Comparison of ENCODE assay signal across 8 mouse cellular contexts in the genomic region with DNA sequence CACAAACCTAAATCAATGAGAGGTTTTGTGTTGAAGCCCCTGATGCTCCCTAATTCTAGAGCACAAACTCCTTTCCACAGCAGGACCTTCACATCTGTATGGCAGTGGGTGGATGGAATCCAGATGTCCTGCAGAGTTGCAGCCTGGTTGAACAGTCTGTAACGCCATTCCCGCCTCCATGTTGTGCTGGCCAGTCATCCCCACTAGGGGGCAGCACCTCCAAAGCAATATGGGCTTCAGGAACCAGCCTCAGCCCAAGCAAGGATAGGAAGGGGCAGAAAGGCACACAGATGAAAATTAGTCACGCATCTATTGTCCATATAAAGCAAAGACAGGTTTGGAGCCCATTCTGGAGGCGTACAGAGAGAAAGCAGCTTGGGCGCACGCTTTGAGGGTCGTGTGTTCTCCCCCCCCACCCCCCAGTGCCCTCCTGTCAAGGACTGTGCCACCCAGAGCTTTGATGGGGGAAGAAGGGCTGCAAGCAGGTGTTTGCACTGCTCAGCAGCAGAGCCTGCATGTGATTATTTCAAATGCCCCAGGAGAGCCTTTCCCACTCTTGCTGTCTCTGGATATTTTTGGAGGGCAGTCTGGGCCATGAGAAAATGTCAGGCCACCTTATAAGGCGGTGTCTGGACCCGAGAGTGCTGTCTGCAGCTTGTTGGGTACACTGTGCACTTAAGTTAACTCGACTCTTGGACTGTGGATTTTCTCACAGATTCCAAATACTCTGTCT. TPM values are rescaled to one million over a fixed set of nuclear protein-coding genes. Genes with fewer than 3 reads are reported as not detected.
A peak's percentile ranks its signal among the peaks of the same experiment; 100 is the strongest.
DNase-seq lines count a peak whose midpoint lies in the region; ATAC-seq and TF ChIP-seq lines count a peak whose summit lies in the region.

No protein-coding gene starts in this region.

- H3K4me3 ChIP-seq in bone marrow macrophage, adult 2 months (ENCODE audit: insufficient read depth, low read length), result no peak overlapping the region
- H3K4me3 ChIP-seq in embryonic fibroblast, embryonic 13.5 days (ENCODE audit: insufficient read depth, low read length), result no peak overlapping the region
- H3K4me3 ChIP-seq in heart, embryonic 12.5 days, result no peak overlapping the region
- no peak overlapping the region for H3K4me3 ChIP-seq in kidney, postnatal 0 days (replicated peaks; ENCODE audit: low read depth, low read length)
- H3K4me3 ChIP-seq in liver, embryonic 11.5 days (ENCODE audit: low read depth, low read length), result no peak overlapping the region
- no peak overlapping the region for H3K4me3 ChIP-seq in neural tube, embryonic 12.5 days
- no peak overlapping the region for H3K4me3 ChIP-seq in stomach, postnatal 0 days (ENCODE audit: low read depth, low read length)

- ATAC-seq in heart, embryonic 12.5 days (ENCODE audit: insufficient number of reproducible peaks, low FRiP score), result peak; percentile 71; the same call in 1 of the 2 replicates
- peak; percentile 80 for ATAC-seq in kidney, postnatal 0 days (replicated peaks; ENCODE audit: low FRiP score, low read depth)
- ATAC-seq in liver, embryonic 11.5 days (replicated peaks; ENCODE audit: low FRiP score), result peak; percentile 63; the same call in 1 of the 2 replicates
- ATAC-seq in neural tube, embryonic 12.5 days (ENCODE audit: low FRiP score, low read depth), result peak; percentile 94
- ATAC-seq in stomach, postnatal 0 days (ENCODE audit: low FRiP score, low TSS enrichment), result peak; percentile 87

- no peak overlapping the region for H3K27ac ChIP-seq in bone marrow macrophage, adult 2 months (ENCODE audit: insufficient read depth, low read depth, low read length)
- no peak overlapping the region for H3K27ac ChIP-seq in embryonic fibroblast, embryonic 13.5 days (ENCODE audit: insufficient read depth, low read length)
- peak overlapping the region; percentile 78 for H3K27ac ChIP-seq in heart, embryonic 12.5 days (ENCODE audit: poor library complexity, severe bottlenecking)
- H3K27ac ChIP-seq in kidney, postnatal 0 days, result no peak overlapping the region
- no peak overlapping the region for H3K27ac ChIP-seq in liver, embryonic 11.5 days (ENCODE audit: low read depth, low read length)
- no peak overlapping the region for H3K27ac ChIP-seq in neural tube, embryonic 12.5 days
- H3K27ac ChIP-seq in stomach, postnatal 0 days (replicated peaks), result peak overlapping the region; percentile 79

- no peak for TF ChIP-seq EP300 in stomach, postnatal 0 days (optimal IDR thresholded peaks at IDR 0.05)

- peaks cover 5% of the 10 kb centered on the region; the same call in 1 of the 2 replicates for H3K36me3 ChIP-seq in heart, embryonic 12.5 days
- H3K36me3 ChIP-seq in kidney, postnatal 0 days (ENCODE audit: insufficient read depth, low read length), result no peaks in the 10 kb centered on the region
- no peaks in the 10 kb centered on the region; the same call in 1 of the 2 replicates for H3K36me3 ChIP-seq in liver, embryonic 11.5 days (ENCODE audit: control insufficient read depth, insufficient read depth, low read length)
- 0 out of 2 replicates have a peak, but pooled peaks cover 7% of the 10 kb centered on the region for H3K36me3 ChIP-seq in neural tube, embryonic 12.5 days
- H3K36me3 ChIP-seq in stomach, postnatal 0 days (ENCODE audit: control insufficient read depth, insufficient read depth, low read length), result no peaks in the 10 kb centered on the region

- 24% methylated on average over 10 of the region's 10 CpGs for WGBS in heart, embryonic 12.5 days
- 36% methylated on average over 10 of the region's 10 CpGs for WGBS in kidney, postnatal 0 days
- WGBS in liver, embryonic 11.5 days, result 41% methylated on average over 10 of the region's 10 CpGs
- 25% methylated on average over 10 of the region's 10 CpGs for WGBS in neural tube, embryonic 12.5 days
- 33% methylated on average over 10 of the region's 10 CpGs for WGBS in stomach, postnatal 0 days

- TF ChIP-seq CTCF in bone marrow macrophage, adult 2 months (IDR thresholded peaks at IDR 0.05; ENCODE audit: low read depth, low read length), result peak; percentile 79
- peak; percentile 93 for TF ChIP-seq CTCF in embryonic fibroblast, embryonic 13.5 days (IDR thresholded peaks at IDR 0.05; ENCODE audit: borderline replicate concordance, insufficient read depth, low read length)
- TF ChIP-seq CTCF in kidney, postnatal 0 days (IDR thresholded peaks at IDR 0.05; ENCODE audit: low read depth), result peak; percentile 99
- peak; percentile 99 for TF ChIP-seq CTCF in stomach, postnatal 0 days (IDR thresholded peaks at IDR 0.05; ENCODE audit: low read depth)

- H3K4me2 ChIP-seq in heart, embryonic 12.5 days, result peak overlapping the region; percentile 38
- H3K4me2 ChIP-seq in kidney, postnatal 0 days (ENCODE audit: low read length), result no peak overlapping the region
- H3K4me2 ChIP-seq in liver, embryonic 11.5 days, result no peak overlapping the region
- peak overlapping the region; percentile 47 for H3K4me2 ChIP-seq in neural tube, embryonic 12.5 days (replicated peaks)
- H3K4me2 ChIP-seq in stomach, postnatal 0 days (replicated peaks; ENCODE audit: low read depth), result no peak overlapping the region; the same call in 1 of the 2 replicates

- H3K27me3 ChIP-seq in heart, embryonic 12.5 days (replicated peaks), result no peaks in the 10 kb centered on the region
- no peaks in the 10 kb centered on the region for H3K27me3 ChIP-seq in kidney, postnatal 0 days (ENCODE audit: insufficient read depth, low read length)
- H3K27me3 ChIP-seq in liver, embryonic 11.5 days (replicated peaks; ENCODE audit: control insufficient read depth, insufficient read depth, low read length), result no peaks in the 10 kb centered on the region
- no peaks in the 10 kb centered on the region for H3K27me3 ChIP-seq in neural tube, embryonic 12.5 days (replicated peaks)
- H3K27me3 ChIP-seq in stomach, postnatal 0 days (ENCODE audit: control insufficient read depth, insufficient read depth, low read length), result no peaks in the 10 kb centered on the region

- H3K4me1 ChIP-seq in bone marrow macrophage, adult 2 months (ENCODE audit: control insufficient read depth, insufficient read depth, low read length), result no peaks in the 10 kb centered on the region
- 0 out of 2 replicates have a peak, but pooled peaks cover 3% of the 10 kb centered on the region for H3K4me1 ChIP-seq in embryonic fibroblast, embryonic 13.5 days (ENCODE audit: control insufficient read depth, insufficient read depth, low read length)
- H3K4me1 ChIP-seq in heart, embryonic 12.5 days (replicated peaks), result peaks cover 44% of the 10 kb centered on the region
- no peaks in the 10 kb centered on the region for H3K4me1 ChIP-seq in kidney, postnatal 0 days (replicated peaks; ENCODE audit: insufficient read depth, low read length)
- no peaks in the 10 kb centered on the region for H3K4me1 ChIP-seq in liver, embryonic 11.5 days (replicated peaks; ENCODE audit: control insufficient read depth, insufficient read depth, low read length)
- H3K4me1 ChIP-seq in neural tube, embryonic 12.5 days, result peaks cover 7% of the 10 kb centered on the region
- H3K4me1 ChIP-seq in stomach, postnatal 0 days (replicated peaks; ENCODE audit: control insufficient read depth, insufficient read depth), result 0 out of 2 replicates have a peak, but pooled peaks cover 2% of the 10 kb centered on the region

- no peaks in the 10 kb centered on the region for H3K9me3 ChIP-seq in heart, embryonic 12.5 days (replicated peaks)
- no peaks in the 10 kb centered on the region for H3K9me3 ChIP-seq in kidney, postnatal 0 days (replicated peaks; ENCODE audit: low read length)
- no peaks in the 10 kb centered on the region for H3K9me3 ChIP-seq in liver, embryonic 11.5 days (ENCODE audit: control insufficient read depth, low read length)
- no peaks in the 10 kb centered on the region for H3K9me3 ChIP-seq in neural tube, embryonic 12.5 days
- no peaks in the 10 kb centered on the region for H3K9me3 ChIP-seq in stomach, postnatal 0 days (ENCODE audit: control insufficient read depth, low read length)

- DNase-seq in B cell, adult 2 months, result peak; percentile 75 to 76
- peak; percentile 93 for DNase-seq in kidney, postnatal 0 days (ENCODE audit: low spot score)
- DNase-seq in liver, embryonic 11.5 days (ENCODE audit: low spot score), result peak; percentile 80
- DNase-seq in stomach, postnatal 0 days (ENCODE audit: low spot score), result peak; percentile 89

- H3K9ac ChIP-seq in heart, embryonic 12.5 days, result no peak overlapping the region; the same call in 1 of the 2 replicates
- no peak overlapping the region for H3K9ac ChIP-seq in kidney, postnatal 0 days (ENCODE audit: low read depth, low read length)
- no peak overlapping the region for H3K9ac ChIP-seq in liver, embryonic 11.5 days (ENCODE audit: low read depth, low read length)
- H3K9ac ChIP-seq in neural tube, embryonic 12.5 days, result peak overlapping the region; percentile 27
- H3K9ac ChIP-seq in stomach, postnatal 0 days (ENCODE audit: low read length), result no peak overlapping the region

- TF ChIP-seq POLR2A in bone marrow macrophage, adult 2 months (IDR thresholded peaks at IDR 0.05; ENCODE audit: borderline replicate concordance, low read depth, low read length), result no peak
- no peak for TF ChIP-seq POLR2A in embryonic fibroblast, embryonic 13.5 days (IDR thresholded peaks at IDR 0.05; ENCODE audit: low read depth, low read length)

RNA-seq across cellular contexts. Expression of gene Adcy5, which starts 44.1 kb away (rescaled TPM):
- not detected in 2 replicates for polyA plus RNA-seq in bone marrow macrophage, adult 2 months (2012; ENCODE audit: insufficient read depth, insufficient read length, missing spikeins)
- 1.3 and 2.4 TPM in 2 replicates for polyA plus RNA-seq in embryonic fibroblast, embryonic 13.5 days (2011; ENCODE audit: insufficient read length, low read depth, missing spikeins)
- polyA plus RNA-seq in heart, embryonic 12.5 days (2016; fragmentation: Nextera tagmentation; extraction: Ambion mirVana), result 7.8 and 8.3 TPM in 2 replicates
- polyA plus RNA-seq in kidney, postnatal 0 days (2015; fragmentation: Nextera tagmentation; extraction: Ambion mirVana), result 0.63 and 0.66 TPM in 2 replicates
- 0.48 and 0.52 TPM in 2 replicates for polyA plus RNA-seq in liver, embryonic 11.5 days (2014; fragmentation: Nextera tagmentation; extraction: Ambion mirVana)
- 3.6 and 3.8 TPM in 2 replicates for polyA plus RNA-seq in neural tube, embryonic 12.5 days (2016; fragmentation: Nextera tagmentation; extraction: Ambion mirVana)
- polyA plus RNA-seq in stomach, postnatal 0 days (2015; fragmentation: Nextera tagmentation; extraction: Ambion mirVana), result 2.2 and 2.3 TPM in 2 replicates

Comparison
In these comparisons a context has a peak if more than half of its experiments do, and no peak if none do; other contexts are left out.
1. H3K27ac ChIP-seq: peak in heart, embryonic 12.5 days (single experiment) and stomach, postnatal 0 days (single experiment); none in bone marrow macrophage, adult 2 months (single experiment), embryonic fibroblast, embryonic 13.5 days (single experiment), kidney, postnatal 0 days (single experiment), liver, embryonic 11.5 days (single experiment) and neural tube, embryonic 12.5 days (single experiment).
2. H3K4me2 ChIP-seq: peak in heart, embryonic 12.5 days (single experiment) and neural tube, embryonic 12.5 days (single experiment); none in kidney, postnatal 0 days (single experiment), liver, embryonic 11.5 days (single experiment) and stomach, postnatal 0 days (single experiment).
3. Peak in every context shown above with its lines, with median percentiles within 50 percentile points of each other: DNase-seq, CTCF ChIP-seq and ATAC-seq.